Mouse (Mus musculus): ENCODE measurements around the gene Ccdc14.

- TF ChIP-seq CTCF (IDR thresholded peaks at IDR 0.05; ENCODE audit: control insufficient read depth, insufficient read depth, insufficient replicate concordance, low read depth, low read length) (no peak), POLR2A (IDR thresholded peaks at IDR 0.05; ENCODE audit: control insufficient read depth, low read depth, low read length) (no peak)
These were observed 75.2 kb downstream of the Ccdc14 start for GRCm38 (mm10) chr16:34765666-34766065.

All from testis, adult 2 months (tissue).